Mouse (Mus musculus) embryo, embryonic 11.5 days (tissue): Measurements from ENCODE around the gene Styx.

Experiments
- DNase-seq: peaks from one replicate; pipeline ENCODE4 v3.0.0-alpha.2; 2012; ENCODE audit warnings: low read depth, low spot score

Gene Styx

DNA sequence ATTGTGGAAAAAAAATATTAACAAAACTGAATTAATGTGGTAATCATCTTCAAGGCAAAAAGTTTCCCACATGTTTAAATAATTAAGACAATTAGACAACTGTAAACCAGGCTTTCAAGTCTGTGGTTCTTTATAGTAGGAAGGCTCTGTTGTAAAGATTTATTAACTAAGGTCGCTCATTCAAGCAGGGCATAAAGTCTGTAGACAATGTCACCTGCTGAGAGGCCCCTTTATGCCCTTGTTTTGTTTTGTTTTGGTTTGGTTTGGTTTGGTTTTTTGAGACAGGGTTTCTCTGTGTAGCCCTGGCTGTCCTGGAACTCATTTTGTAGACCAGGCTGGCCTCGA is 88.0 kb downstream of the Styx start:
- no peak for DNase-seq

DNA sequence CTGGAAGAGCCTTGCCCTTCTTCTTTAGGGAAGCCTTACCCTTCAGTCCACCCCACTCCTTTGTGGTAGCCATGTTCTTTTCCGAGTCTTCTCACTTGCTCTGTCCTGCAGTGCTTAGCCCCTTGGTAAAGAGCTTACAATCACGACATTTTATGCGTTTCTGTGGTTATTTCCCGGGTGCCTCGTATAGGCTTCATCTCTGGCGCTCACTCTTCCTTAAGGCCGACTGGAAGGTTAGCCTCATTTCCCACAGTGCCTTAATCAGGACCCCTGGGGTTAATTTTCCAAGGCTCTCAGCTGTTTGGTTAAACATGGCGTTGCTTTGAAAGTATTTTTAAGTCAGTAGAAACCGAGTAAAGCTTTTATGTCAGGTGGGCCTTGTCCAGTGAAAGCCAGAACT is 88.5 kb downstream of the Styx start:
- DNase-seq, result no peak

DNA sequence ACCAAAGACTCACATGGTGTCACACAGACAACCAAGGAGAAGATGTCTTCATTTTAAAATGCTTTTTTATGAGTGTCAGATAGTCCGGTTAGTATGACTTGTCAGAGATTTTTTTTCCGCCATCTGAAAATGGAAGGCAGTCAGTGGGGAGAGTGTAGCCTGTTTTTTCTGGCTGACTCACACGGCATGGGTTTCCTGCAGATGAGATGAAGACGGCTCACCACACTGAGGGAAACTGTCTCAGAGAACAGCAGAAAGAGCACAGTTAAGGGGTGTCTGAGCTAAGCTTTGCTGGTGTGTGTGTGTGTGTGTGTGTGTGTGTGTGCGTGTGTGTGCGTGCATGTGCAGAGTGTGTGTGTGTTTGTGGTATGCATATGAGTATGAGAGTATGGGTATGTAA is 90.4 kb downstream of the Styx start:
- DNase-seq, result no peak

DNA sequence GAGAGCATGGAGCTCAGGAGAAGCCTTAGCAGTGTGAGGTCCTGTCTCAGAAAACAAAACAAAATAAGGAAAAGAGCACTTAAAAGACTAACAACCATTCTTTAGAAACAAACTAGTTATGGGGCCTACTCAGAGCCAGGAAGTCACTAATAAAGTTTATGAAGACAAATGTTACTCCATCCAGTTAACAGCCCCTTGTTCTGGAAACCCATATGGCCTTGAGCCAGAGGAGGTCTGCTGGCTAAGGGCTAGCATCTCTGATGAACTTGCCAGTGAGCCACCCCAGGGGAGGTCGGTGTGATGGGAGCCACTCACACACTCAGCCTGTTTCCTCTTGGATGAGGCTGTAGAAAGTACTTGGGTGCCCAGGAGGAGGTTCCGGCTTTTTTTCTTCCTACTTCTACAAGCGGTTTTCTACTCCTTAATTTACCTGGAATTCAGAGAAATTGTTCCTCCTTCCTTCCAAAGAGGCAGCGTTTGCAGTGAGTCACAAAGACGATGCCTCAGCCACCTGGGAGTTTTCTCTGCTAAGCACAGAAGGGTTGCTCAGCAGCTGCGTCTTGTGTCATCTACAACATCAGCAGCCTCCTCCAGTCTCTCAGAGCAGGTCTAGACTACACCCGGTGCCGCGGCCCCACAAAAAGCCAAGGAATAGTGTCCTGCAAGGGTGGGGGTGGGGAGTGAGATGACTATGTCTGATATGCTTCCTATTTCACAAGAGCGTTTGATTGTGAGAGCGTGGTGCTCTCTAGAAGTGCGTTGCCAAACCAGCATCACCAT is 92.1 kb downstream of the Styx start:
- DNase-seq, result no peak

DNA sequence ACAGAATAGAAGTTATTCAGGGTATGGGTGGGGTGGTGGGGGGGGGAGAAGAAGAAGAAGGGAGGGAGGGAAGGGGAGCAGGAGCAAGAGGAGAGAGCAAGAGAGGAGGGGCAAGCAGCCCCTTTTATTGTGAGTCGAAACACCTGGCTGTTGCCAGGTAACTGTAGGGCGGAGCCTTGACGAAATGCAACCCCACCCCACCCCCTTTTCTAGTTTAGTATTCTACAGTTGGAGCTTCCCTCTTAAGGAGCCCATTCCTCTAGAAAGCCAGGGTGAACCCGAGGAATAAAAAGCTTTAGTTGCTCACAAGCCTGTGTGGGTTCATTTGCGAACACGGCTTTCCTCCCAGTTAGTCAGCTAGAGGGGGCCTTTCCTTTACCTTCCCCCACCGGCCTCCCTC is 94.0 kb downstream of the Styx start:
- DNase-seq, result no peak

DNA sequence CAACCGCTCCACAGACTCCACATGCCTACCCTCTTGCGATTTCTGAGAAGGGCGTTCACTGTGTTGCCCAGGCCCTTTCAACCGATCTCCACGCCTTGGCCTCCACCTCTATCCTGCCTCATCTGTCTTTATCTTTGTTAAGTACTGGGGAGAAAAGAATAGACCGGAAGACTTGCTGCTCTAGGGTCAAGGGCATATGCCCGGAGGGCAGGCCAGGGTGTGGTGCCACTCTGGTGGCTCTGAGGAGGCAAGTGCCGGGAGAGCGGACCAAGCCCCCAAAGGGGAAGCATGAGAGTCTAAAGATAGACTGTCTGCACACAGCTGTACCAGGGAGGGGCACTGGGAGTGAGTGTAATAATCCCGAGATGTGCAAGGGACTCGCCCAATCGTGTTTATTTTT is 94.6 kb downstream of the Styx start:
- DNase-seq, result no peak

DNA sequence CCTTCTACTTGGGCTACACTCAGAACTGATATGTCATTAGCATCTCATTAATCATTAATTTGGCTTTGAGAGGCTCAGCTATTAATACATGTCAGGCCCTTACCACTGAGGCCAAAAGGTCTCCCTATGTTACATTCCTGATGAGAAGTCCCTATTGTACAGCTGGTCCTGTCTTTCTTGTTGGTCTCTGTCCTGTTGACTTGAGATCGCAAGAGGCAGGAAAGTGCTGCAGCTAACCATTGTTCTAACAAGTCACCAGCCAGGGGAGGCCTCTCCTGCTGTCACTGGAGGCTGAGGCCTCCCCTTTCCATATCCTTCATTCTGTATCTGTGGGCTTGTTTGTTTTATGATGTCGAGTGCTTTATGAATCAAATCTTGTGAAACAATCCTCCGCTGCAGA is 95.9 kb downstream of the Styx start:
- no peak for DNase-seq

DNA sequence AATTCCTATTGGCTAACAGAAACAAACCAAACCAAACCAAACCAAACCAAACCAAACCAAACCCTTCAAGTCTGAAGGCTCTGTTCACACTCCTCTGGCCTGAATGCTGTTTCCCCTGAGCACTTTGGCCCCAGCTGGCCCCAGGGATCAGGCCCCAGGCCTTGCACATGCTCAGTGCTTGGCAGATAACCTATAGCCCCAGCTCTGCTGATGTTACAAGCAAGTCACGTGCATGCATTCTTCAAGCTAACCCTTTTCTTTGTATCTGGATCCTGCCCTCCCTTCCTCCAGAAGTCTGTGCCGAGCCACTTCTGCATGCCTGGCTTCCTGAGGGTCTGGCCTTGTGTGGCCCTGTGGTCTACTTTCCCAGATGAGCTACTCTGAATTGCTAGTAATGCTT is 100.2 kb downstream of the Styx start:
- no peak for DNase-seq

DNA sequence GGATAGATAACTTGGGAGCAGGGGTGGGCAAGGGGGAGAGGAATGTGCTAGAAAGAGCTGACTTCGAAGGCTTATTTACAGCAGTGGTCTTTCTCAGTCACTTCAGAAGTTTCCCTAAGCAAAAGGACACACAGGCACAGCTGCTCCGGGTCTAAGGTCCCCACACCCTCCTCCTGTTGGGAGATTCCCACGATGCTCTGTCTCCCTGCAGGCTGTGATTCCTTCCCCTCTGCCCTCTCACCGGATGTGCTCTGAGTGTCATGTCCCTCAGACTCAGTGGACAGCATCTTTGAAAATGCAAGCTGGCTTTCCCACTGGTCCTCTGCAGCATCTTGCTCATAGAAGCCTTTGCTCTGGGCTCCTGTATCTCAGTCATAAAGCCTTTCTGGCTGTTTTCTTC is 101.3 kb downstream of the Styx start:
- DNase-seq, result no peak

DNA sequence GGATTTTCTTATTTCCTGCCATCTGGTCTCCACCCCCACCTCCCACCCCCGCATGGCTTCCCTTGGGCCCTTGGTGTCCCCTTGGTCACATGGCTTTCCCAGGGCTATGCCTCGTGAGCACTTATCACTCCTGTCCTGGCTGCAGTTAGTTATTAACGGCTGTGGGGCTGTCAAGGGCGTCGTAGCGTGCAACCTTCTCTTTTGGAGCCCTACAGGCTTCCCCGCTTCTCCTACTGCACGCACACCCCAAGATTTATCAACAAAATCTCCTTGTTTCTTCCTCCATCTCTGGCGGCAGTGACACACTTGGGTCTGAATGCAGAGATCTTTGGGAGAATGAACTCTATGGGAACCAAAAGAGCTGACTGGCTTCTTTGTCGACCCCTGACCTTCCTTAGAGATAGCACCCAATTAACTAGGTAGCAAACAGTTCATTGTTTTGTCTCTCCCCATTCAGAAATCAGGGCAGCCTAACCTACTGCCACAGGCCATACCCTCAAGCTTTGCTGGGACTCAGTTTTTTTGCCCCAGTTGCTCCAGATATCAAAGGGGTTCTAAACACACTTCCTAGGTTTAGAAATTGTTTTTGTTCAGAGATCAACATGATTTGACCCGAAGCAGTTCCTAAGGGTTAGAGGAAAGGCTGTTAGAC is 102.1 kb downstream of the Styx start:
- no peak for DNase-seq

DNA sequence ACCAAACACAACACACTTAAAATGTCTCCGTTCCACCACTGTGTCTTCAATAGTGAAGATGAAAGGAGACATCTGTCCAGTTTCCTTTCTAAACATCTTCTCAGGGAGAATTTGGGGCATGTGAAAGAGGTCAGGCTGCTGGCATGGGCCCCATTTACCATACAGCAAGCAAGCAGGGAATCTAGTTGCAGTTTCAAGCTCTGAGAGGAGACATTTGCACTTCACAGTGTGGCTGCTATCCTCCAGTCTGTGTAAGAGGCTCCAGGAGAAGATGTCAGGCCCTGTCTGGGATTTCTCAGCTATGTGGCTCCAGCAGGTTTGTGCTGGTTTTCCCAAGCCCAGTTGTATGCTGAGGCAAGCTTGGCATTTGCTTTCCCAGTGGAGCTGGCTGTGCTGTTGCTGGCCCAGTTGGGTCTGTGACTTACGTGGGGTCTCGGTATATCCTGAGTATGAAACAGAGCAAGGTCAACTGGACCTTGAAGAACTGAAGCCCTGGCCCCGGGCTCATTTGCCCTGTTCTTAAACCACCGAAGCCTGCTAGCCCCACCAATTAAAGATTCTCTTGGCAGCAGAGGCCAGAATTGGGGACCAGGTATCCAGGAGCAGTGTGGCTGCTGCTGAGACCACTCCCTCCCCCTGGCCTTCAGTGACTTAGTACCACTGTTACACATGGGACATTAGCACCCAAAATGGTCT is 102.8 kb downstream of the Styx start:
- no peak for DNase-seq

DNA sequence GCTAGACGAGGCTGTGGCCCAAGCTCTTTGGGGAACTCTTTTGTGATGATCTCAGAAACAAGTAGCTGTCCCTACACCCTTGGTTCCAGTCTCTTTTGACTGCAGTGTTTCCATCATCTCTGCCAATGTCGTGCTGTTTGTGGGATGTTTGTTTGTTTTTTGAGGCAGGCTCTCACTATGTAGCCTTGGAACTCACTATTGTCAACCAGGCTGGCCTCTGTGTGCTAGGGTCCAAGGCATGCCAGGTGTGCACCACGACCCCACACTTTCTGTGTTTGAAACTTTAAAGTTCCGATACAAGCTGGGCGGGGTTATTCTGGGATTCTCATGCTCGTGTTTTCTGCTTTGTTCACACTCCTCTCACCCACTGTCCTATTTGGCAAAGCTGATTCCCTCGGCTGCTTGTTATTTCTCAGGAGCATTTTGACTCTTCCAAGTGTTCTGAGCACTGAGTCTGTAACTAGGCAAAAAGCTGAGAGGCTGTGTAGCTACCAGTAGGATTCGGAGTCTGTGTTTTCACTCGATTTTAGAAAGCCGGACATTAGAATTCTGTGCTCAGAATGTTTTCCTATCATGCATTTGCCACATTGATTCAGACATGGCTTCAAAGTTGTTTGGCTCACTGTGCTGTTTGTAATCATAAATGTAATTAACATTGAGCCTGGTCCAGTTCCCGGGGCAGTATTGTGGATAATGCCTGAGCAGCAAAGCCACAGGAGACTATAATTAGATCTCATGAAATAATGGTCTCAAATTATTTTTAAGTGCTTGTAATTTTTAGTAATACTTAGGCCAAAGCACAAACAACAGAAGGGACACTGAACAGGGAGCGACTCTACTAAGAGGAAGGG is 105.0 kb downstream of the Styx start:
- no peak for DNase-seq

DNA sequence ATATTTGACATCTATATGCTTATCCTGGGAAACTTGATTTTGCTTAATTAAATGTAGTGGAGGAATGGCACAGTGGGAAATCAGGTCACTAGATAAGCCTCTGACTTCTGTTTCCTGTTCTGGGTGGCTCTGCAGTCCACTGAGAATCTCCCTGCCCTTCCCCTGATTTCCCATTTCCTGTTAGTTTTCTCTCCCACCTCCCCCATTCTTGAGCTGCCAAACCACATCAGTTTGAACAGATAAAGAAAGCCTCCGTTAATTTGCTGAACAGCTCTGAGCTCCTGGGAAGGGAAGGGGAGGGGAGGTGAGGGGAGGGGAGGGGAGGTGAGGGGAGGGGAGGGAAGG is 105.6 kb downstream of the Styx start:
- DNase-seq, result no peak

DNA sequence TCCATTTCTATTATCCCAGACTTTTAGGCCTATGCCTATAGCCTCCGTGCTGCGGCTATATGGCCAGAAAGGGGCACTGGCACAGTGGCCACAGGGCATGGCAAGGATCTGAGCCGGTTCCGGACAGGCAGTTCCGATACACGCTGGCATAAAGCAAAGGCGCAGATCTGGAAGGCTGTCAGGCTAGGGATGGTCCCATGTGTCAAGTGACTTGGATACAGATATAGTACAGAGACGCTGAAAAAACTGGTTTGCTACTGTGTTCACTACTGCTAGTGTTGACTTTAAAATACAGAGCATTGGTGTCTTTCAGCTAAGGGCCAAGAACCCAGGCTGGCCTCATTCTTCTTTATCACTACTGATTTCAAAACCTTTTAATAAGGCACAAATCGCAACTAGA is 106.1 kb downstream of the Styx start:
- DNase-seq, result no peak

DNA sequence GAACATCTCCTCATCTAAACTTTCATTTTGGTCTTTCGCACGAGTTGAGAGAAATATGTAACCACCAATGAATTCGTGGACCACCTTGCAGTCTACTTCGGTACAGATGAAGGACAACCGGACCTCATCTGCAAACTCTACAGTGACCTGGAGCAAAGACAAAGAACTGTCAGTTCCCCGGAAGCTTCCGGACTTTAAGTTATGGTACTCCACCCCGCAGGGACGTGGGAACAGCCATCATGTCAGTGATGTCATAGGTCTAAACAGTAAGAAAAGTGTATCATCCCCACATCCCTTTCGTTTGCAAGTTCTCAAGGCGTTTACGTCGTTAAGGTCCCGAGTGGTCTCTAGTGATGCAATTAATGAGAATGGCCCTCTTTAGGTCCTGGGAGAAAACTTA is 109.0 kb downstream of the Styx start:
- DNase-seq, result no peak

DNA sequence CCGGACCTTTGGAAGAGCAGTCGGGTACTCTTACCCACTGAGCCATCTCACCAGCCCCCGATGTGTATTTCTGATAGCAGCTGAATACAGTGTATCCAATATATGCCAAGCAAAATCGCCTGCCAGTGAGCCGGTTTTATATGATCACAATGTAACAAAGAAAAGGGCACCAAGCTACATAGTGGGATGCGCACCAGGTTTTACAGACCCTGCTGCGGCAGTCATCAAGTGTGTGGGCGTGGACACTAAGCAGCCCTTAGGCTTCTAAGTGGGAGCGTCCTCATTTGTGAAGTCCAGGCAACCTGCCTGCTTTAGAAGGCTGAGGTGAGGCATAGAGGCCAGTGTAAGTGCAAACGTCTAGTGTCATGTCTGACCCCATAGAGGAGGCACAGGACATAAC is 109.6 kb downstream of the Styx start:
- no peak for DNase-seq

DNA sequence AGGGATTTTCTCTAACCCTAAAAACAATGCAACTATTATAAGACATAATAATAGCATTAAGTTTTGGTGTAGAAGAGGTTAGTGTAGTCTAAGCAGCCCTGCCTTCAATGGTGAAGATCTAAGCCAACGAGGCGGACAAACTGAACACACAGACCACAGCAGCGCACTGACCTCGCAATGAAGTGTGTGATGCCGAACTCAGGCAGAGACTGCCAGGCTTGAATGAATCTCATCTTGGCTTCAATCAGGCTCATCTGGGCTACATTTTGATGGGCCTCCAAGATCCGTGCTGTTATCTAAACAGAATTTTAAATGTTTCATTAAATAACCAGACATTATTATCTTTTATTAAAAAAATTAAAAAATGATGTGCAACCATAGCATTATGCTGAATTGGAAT is 111.1 kb downstream of the Styx start:
- DNase-seq, result no peak

DNA sequence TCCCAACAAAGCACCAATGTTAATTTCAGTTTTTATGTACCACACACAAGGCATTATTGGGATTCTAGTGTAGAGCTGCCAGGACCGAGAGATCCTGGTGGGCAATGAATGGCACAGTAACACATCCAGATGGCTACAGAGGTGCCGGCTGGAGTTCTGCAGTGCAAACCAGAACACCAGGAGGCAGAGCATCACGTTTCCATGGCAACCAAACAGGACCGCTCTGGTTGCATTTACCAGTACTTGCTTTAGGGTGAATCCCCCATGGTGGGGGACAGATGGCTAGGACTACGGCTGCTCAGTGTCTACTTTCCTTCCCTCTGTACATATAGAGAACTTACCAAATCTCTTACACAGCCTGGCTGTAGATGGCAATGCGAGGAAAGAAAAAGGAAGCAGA is 111.5 kb downstream of the Styx start:
- no peak for DNase-seq

DNA sequence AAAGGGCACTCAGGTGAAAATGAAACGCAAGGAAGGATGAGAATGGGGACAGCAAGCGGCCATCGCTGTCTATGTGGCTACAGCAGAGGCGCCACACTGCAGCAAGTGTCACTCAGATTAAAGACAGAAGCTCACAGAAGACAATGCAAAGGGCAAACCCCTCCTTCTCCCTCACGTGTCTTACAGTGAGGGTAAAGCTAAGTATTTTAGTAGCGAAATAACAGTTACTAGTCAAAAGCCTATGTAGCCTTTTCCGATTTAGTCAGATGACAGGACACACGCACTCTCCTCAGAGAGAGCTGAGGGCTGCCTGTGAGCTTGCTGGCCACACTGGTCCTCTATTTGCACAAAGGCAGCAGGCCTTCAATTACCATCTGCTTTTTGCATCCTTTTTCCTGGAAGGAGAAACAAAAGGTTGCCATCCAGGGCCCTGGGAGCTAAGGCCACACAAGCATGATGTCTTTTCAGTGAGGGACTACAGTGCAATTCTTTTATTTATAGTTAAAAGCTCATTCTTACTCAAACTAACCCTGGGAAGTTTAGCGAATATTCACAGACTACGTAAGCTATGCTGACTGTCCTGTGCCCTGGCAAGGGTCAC is 112.1 kb downstream of the Styx start:
- DNase-seq, result no peak

DNA sequence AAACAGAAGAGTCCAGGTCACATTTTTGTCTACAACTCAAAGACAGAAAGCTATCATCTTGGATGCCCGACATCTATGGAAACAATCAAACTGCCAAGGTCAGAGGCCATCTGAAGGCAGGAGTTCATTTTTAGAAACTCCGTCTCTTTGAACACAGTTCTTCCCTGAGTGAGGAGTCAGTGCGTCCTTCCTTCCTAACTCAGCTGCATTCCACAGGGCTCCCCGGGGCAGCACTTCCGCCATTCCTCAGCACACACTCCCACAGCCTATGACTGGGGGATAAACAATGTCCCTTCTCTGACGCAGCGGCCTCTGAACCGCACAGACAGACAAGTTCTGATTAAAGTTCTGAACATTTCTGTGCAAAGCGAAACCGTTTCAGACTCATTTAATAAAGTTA is 112.7 kb downstream of the Styx start:
- no peak for DNase-seq

DNA sequence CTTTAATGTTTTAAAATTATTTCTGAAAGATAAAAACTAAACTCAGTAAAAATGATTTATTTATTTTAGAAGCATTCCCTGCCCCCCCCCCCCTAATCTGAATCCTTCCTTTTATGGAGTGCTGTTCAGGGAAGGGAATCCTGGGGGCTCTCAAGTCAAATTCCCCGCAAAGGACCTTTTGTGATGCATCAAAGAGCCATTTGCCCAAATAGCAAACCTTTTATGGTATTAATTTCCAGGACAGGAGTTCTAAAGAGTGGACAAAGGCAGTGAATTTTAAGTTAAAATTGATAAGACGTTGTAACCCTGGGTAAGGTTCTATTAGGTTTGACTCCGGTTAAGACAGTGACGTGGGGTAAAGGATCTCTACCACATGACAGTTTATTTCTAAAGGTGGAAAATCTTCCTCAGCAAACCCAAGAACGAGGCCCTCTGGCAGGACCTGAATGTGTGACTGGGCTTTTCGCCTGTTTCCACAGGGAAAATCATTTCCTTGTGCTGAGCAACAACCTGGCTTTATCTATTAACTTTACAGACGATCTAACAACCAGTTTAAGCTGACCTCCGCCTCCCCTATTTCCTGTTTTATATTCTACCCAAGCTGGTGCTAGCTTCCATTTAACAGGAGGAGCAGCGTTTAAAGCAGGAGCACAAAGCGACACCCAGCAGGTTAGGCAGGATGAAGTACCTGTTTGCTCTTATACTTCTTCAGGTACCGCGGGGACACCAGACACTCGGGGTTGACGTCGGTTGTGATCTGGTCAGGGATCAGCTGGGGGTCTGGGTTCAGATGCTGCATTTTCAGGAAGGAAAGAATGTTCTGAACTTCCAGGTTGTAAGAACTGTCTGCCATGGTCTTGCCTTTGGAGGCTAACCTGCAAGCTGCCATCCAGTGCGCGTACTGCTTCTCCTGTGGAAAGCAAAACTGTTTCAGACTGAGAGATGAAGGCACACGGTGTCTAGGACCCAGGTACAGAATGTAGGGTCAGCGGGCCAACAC is 113.4 kb downstream of the Styx start:
- DNase-seq, result no peak
